Mouse (Mus musculus): ENCODE measurements at regions not wholly inside any gene's neighbourhood (a gene's known extent, or its start where the extent isn't known, plus 50 kb on each side); places are given as distances from the start of the nearest gene placed in this dataset.

- TF ChIP-seq POLR2A (IDR thresholded peaks at IDR 0.05; ENCODE audit: insufficient read depth, low read length) (no peak), CTCF (IDR thresholded peaks at IDR 0.05; ENCODE audit: low read depth, low read length) (no peak)
Measured at GRCm38 (mm10) chr8:31584661-31585060, 1843.8 kb upstream of the 5930422O12Rik start.

Data from ES-Bruce4 (cell line).